Mouse (Mus musculus) WW6 (cell line): ENCODE results near the gene Micall1.

Source experiments
- DNase-seq: peaks from one replicate; pipeline ENCODE4 v3.0.0-alpha.2; 2013; ENCODE audit warnings: low read depth, low spot score

Micall1 gene

DNA sequence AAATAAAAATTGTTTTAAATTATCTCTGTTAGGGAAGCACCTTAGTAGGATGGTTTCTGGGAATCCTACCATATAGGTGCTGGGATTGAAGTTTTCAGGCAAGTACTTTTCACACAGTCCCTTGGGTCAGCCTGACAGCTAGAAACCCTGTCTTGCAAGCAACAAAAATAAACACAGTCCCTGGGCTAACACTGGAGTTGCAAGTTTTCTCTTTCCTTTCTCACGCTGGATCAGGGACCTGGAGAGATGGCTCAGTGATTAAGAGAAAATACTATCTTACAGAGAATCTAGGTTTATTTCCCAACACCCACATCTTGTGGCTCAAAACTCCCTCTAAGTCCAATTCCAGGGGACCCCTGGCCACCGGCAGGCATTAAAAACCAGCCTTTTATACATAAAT is 11.6 kb upstream of the Micall1 start:
- no peak for DNase-seq

DNA sequence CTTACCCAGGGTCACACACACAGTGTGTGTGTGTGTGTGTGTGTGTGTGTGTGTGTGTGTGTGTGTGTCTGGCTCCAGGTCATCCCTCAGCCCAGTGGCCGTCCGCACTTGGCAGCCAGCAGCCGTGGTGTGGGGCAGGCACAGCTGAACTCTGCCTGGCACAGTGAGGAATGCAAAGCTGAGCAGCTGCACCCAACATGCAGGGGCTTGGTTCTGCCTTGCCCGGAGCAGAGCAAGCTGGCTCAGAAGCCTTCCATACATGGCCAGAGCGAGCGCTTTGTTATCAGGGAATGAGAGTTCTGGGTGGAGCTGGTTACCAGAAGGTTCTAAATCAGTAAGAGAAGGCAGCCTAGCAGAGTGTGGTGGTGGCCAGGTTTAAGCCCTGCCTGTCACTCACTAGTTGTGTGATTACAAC is 11.1 kb upstream of the Micall1 start:
- DNase-seq = no peak

DNA sequence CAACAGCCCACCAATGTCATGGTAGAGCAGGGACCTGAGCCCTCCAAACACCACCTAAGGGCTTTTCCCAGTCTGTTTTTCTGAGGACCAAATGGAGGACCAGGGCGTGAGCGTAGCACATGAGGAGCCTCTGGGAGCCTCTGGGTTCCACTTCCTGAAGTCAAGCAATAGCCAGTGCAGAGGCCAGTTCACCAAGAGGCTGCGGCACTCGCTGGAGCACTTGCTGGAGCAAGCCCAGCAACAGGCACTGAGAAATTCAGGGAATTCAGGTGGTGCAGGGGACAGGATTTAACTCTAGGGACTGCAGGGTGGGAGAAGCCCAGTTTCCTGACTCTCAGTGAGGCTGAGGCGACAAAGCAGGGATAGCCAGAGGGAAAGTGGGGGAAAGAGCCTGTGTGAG is 10.5 kb upstream of the Micall1 start:
- DNase-seq = no peak

DNA sequence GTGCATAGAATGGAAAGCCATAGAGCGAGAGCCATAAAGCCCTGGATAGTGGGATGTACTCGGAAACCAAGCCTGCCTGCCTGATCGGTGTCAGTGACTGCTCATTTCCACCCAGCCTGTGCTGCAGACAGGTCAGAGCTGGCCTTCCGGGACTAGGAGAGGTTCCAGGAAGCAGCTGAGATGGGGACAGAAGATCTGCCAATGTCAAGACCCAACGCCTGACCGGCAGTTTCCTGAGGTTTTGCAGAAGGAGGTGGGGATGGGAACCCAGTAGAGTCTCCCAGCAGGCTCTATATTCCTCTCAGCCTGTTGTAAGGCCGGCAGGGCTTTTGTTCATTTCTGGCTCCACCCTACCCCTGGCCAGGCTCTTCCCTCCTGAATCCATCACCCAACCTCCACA is 9.8 kb upstream of the Micall1 start:
- no peak for DNase-seq

DNA sequence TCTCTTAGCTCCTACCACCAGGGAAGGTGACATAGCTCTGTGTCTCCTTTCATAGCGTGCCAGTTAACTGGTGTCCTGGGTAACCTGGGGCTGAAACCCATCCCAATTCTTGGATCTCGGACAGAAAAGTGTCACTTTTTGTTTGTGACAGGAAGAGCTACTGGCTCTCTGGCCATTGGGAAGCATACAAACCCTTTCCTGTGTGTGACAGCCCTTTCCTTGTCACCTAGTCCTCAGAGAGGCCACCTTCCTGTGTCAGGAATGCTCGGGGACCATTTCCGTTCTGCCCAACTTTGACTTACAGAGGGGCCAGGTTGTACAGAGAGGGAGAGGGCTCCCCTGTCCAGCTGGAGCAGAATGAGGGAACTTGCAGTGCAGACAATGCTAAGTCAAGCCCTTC is 9.2 kb upstream of the Micall1 start:
- no peak for DNase-seq

DNA sequence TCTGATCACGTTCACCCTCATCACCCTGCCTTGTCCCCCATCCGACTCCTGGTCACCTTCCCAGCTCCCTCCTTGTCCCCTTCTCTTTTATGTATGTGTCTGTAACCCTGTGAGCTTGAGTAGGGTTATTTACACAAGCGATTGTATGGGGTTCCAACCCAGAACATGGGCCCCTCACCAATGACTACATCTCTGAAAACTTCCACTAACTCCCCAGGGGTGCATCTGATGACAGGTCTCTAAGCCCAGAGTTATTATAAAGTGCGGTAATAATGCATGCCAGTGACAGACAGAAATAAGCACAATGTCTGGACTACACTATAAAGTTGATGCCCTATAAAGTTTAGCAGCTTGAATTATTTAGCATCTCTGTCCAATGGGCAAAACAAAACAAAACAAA is 8.3 kb upstream of the Micall1 start:
- no peak for DNase-seq

DNA sequence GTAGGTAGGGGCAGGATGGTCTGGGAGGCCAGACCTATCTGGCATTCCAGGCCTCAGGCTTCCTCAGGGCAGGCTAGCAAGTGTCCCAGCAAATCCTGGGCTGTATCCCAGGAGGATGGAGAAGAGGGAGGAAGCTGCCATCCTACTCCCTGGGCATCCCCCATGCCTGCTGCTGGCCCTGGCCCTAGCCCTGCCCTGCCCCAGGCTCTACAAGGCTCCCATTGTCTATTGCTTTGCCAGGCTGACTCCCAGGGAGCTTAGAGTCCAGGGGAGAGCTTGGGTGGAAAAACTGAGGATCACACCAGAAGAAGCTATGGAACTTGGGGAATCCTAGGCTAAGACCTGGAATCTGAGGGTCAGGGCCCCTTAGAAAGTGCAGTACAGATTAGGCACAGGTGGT is 7.2 kb upstream of the Micall1 start:
- no peak for DNase-seq

DNA sequence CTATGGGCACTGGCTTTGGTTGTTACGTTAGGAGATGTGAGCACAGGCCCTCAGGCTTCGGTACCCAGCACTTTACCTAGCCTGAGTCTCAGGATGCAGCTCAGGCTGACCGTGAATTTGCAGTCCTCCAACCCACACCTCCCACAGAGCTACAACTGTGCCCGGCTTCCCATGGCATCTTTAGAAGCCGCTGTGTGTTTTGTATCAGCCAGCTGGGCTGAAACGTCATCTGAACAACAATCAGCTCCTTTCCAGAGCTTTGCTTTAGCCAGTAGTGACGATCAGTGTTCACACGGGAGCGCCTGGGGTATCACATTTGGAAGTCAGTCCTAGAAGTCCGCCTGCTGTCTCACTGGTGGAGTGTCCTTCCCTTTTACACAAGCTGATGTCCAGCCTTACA is 5.4 kb upstream of the Micall1 start:
- DNase-seq = no peak

DNA sequence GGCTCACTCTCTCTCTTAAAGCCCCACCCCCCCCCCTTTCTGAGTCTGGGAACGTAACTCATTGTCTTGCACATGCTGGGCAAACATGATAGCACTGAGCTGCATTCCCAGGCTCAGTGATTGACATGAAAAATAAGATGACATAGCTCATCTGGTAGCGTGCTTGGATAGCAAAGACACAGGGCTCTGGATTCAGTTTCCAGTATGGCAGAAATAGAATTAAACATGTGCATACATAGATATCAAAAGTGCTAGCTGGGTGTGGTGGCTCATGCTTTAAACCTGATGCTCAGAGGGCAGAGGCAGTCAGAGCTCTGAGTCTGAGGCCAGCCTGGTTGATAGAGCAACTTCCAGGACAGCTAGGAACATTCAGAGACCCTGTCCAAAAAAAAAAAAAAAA is 2.9 kb upstream of the Micall1 start:
- DNase-seq = no peak

DNA sequence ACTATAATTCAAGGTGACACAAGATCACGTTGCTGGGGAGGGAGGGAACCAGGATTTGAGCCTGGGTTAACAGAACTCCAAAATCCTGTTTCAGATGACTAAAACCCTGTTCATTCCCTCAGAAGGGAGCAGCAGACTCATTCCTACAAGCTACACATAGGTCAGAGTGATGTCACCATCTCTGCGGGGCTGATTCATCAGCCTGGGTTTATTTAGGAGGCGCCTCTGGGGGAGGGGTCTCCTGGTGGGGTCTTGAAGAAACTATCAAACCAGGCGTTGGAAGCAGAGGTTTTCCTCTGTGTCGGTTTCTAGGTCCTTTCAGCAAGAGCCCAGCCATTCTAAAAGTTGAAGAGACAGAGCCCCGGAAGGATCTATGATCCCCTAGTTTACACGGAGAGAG is 732 bp upstream of the Micall1 start:
- DNase-seq = no peak

DNA sequence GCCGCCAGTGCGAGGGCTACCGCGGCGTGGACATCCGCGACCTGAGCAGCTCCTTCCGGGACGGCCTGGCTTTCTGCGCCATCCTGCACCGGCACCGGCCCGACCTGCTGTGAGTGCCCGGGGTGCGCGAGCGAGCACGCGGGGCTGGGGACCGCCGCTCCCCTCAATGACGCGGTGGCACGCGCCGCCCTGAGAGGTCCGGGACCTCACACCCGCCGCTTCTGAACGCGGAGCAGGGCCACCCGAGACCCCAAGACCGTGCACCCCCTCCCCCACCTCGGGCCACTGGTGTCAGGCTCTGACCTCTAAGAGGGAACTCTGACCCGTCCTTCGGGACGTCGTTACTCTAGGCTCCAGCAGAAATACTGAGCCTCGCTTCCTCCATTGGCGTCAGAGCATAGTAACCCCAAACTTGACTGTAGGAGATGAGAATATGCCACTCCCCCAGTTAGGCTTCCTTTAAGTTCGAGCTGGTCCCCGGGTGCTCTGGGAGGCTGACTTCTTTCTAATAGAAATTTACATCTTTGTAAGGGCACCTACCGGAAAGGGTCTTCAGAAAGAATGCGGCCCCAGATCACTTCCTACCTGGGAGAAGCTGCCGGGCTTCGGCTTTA is 730 bp downstream of the Micall1 start:
- no peak for DNase-seq

DNA sequence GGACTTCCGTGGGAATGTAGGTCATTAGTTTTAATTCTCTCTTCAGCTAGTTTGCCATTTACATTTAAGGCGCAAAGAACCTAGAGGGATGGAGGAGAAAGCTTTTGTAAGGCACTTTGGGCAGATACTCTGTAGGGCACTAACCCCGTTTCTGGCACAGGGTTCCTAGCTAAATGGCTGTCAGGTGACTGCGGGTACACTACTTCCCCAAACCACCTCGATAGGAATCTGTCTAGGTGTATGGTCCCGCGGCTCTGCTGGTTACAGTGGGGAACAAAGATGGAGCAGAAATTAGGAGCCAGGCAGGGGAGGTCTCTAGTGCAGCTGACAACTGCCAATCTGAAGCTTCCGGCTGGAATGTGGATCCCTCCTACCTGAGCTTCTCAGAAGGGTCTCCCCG is 1.3 kb downstream of the Micall1 start:
- no peak for DNase-seq

DNA sequence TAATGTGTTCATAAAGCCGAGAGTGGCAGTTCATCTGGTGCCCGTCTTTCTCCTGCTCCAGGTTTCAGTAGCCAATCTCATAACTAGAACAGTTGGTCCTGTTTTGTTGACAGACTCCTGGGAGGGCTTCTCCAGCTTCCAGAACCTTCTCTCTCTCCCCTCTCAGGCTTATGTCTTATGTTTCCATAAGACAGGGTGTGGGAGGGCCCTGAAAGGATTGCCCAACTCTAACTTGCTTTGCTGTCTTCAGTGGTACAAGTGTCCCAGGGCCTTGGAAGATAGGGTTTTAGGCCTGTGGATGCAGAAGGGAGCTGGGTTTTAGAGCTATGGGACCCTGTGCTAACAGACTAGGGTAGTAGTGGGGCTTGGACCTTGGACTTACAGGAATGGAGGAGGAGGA is 1.8 kb downstream of the Micall1 start:
- DNase-seq = no peak

DNA sequence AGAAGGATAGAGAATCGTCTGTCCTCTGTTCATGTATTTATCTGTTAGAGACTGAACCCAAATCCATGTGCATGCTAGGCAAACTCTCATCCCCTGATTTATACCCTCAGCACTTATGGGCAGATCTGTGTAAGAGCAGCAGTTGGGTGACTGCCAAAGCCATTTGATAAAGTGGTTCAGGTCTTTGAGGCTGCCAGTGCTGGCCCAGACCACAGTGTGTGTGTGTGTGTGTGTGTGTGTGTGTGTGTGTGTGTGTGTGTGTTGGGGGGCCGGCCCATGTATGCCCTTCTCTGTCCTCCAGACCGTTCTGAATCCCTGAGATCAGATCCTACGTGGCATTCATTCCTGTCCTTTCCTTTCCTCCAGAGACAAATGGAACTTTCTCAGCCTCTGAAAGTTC is 3.1 kb downstream of the Micall1 start:
- DNase-seq = no peak

DNA sequence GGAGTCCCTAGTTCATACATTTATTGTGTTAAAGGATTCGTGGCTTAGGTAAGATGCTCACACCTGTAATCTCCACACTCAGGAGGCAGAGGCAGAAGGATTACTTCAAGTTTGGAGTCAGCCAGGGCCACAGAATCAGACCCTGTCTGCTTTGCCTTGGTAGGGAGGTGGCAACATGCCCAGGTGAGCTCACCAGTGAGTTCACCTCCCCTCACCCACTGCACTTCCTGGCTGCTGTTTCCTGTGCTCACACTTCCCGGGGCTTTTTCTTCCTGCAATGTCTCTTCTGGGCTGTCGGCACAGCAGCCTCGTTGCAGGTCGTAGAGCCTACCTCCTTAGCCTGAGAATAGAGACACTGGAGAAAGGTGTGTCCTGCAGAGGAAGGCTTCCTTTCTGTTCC is 6.6 kb downstream of the Micall1 start:
- DNase-seq = no peak

DNA sequence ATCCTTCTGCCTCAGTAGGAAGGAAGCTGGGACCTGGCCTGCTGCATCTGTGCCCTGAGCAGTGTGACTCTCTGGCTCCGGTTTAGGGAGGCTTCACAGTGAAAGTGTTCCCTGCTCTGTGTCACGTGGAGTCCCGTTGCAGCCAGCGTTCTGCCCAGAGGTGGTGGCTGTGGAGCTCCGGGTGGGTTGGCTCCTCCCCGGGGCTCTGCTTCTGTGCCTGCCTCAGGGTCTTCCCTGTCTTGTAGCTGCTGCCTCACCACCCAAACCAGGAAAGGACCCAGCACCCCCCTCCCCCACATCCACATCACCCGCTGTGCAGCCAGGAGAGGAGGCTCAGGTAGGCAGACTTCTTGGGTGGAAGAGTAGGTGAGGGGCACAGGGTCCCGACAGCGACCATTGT is 10.8 kb downstream of the Micall1 start:
- DNase-seq = no peak

DNA sequence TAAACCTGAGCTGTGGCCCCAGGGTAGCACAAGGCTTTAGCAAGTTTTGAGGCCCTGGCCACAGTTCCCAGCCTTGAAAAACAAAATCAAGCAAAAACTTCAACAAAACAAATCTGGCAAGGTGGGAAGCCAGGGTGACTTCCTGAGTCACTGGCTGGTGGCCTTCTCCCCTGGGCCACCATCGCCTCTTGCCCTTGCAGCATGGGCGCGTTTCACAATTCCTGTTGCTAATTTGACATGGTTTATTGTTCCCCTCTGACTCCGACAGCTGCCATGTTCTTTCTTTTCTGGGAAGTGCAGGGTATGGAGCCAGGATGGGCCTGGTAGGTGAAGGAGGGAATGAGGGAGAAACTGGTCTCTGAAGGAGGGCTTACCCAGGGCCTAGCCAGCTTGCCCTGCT is 13.4 kb downstream of the Micall1 start:
- no peak for DNase-seq

DNA sequence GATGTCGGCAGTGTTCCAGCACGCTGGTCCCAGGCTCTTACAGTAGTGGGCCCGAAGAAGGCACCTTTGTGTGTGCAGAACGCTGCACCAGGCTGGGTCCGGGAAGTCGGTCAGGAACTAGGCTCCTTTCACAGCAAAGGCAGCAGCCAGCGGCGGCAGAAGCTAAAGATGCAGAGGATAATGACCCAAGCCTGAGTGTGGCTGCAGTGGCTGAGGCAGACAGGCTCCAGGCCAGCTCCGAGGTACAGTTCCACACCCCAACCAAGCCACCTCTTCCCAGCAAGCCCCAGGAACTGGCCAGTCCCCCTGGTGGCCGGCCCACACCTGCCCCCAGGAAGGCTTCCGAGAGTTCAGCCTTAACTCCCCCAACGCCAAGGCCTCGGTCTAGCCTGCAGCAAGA is 13.8 kb downstream of the Micall1 start:
- no peak for DNase-seq

DNA sequence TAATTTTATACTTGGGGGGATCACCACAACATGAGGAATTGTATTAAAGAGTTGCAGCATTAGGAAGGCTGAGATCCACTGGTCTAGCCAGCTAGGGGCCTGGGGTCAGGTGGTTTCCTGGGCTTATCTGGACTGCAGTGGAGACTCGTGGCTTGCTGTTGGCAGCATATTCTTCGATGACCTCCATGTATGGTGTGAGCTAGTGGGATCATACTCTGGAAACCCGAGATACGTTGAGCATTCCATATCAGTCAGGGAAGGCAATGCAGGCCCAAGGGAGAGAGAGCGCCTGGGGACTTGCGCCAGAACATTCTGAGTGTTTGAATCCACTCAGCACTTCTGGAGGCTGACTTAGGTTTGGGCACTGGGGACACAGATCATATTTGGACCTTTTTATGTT is 15.1 kb downstream of the Micall1 start:
- no peak for DNase-seq

DNA sequence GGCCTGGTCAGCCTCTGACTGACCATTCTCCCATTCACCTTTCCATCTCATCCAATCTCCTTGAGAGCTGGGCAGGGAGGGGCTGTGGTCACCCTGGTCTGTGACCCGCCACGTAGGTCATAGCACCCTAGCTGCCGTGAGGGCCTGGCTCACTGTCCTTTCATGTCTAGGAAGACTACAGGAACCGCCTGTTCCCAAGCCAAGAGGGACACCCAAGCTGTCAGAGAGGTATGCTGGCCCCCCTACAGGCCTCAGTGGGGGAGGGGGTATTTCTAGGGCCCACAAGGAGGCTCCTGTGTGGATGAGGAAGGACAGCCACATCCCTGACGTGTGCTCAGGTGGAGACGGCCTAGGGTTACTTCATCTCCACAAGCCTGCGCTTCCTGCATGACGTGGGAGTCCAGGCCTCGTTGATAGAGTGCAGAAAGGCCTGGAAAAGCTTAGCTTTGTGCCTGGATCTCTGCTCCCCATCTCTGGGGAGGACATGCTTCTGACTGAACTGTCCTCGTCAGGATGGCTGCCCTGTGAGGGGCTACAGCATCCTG is 15.7 kb downstream of the Micall1 start:
- DNase-seq = no peak

DNA sequence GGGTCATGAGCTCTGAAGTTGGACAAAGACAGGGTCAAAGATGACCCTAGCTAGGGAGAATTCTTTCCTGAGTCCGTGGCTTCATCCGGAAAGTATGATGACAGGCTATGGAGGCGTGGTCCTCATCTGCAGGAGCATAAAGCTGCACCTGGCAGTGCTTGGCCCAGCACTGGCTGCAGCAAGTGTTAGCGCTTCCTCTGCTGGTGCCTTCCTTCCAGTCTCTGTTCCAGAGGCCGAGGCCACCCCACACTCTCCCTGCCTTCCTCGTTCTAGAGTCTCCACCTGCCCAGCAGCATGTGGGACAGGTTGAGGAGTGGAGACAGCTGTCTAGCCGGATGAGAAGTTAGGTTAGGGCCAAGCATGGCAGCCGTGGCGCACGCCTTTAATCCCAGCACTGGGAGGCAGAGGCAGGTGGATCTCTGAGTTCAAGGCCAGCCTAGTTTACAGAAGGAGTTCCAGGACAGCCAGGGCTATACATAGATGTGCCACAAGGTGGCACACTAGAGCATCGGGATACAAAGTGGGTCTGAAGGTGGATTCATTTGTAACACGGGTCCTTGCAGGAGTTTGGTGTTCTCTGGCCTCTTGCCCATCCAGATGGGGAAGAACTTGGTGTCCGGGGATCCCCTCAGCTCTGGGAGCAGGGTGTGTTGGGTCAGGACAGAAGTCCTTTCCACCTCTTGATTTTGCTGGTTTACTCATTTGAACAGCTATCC is 17.7 kb downstream of the Micall1 start:
- DNase-seq = no peak

DNA sequence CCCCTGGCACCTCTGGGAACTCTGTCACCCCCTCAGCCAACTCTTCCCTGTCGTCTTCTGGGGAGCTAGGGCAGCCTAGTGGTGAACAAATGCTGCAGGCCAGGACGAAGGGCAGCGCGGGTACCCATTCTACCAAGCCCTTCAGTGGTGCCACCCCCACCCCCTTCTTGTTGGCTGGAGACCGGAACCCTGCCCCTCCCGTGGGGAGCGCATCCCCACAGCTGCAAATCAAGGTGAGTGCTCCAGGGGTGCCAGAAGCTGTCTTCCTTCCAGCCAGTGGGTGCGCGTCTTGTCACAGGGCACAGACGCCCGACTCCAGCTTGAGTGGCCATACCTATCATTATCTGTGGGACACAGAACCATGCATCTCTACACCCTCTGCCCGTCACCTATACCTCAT is 18.4 kb downstream of the Micall1 start:
- DNase-seq = no peak

DNA sequence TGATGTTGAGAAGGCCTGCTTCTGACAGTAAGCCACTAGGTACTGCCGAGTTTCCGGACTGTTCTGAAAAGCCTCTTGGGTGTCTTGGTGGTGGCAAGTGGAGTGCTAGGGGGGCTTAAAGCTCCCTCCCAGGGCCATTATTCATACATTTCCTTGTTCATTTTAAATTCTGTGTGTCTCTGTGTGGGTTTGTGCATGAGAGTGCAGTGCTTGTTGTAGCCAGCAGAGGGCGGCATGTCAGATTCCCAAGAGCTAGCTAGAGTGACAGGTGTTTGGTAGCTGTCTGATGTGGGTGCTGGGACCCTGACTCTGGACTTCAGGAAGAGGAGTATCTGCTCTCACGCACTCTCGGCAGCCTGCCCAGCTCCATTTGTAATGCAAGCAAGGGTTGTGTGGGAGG is 19.5 kb downstream of the Micall1 start:
- no peak for DNase-seq

DNA sequence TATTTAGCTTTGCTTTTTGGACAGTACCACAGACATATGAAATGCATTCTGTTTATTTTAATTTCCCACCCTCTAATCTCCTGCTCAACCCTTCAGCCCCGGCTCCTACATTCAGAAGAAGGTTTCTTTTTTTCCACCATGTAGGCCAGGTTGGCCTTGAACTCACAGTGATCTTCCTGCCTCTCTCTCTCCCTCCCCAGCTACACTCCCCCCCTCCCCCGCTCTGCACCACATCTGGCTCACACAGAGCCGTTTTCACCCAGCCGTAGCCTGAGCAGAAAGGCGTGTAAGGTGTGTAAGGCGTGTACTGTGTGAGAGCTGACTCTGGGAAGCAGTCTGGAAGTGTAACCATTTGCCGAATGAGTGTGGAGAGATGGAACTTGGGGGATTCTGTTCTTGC is 20.6 kb downstream of the Micall1 start:
- no peak for DNase-seq
